Comparison of ENCODE assay signal across 17 mouse cellular contexts in the genomic region with DNA sequence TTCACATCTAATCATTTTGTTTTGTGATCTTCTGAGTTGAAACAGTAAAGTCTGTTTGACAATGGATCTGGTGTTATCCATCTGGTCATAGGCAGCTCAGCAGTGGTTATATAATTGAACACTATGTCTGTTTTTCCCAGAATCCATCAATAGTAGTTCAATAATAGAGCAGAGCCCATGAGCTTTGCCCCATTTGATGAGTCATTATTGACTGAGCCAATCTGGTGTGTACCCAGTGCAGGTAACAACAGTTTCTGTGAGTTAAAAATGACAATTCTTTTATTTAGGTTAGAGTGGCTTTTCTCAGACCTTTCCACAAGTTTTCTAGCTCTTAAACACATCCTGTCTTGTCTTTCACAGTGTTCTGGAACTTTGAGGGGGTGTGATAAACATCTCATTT.
"Had no signal": no experiment of that assay in that cellular context is flagged by ENCODE, and none has a peak within 500 bp of the region (broad histone marks: within the 10 kb centered on the region; RNA-seq: fewer than 3 reads in every experiment).

No protein-coding gene starts in this region.

- H3K27ac ChIP-seq: intestine, embryonic 15.5 days; kidney, embryonic 15.5 days; limb, embryonic 10.5 days; limb, embryonic 13.5 days; liver, embryonic 15.5 days had no signal

- H3K27me3 ChIP-seq: intestine, embryonic 15.5 days; kidney, embryonic 15.5 days; limb, embryonic 13.5 days; liver, embryonic 15.5 days had no signal

- ATAC-seq: intestine, embryonic 15.5 days had no signal

- H3K9ac ChIP-seq: intestine, embryonic 15.5 days; kidney, embryonic 15.5 days; limb, embryonic 13.5 days; liver, embryonic 15.5 days had no signal

- H3K4me1 ChIP-seq: intestine, embryonic 15.5 days; kidney, embryonic 15.5 days; limb, embryonic 10.5 days; limb, embryonic 13.5 days; liver, embryonic 15.5 days had no signal

- DNase-seq: kidney, adult 11 months; kidney, adult 8-10 months; kidney, postnatal 10 days; kidney, postnatal 36 days; lung, adult 2 months; lung, postnatal 14 days; lung, postnatal 4 days; midbrain, embryonic 14.5 days; thymus, adult 18-20 months; thymus, postnatal 36 days had no signal

- H3K9me3 ChIP-seq: intestine, embryonic 15.5 days; kidney, embryonic 15.5 days; limb, embryonic 10.5 days; limb, embryonic 13.5 days; liver, embryonic 15.5 days had no signal

- H3K4me3 ChIP-seq: intestine, embryonic 15.5 days; kidney, embryonic 15.5 days; limb, embryonic 10.5 days; limb, embryonic 13.5 days; liver, embryonic 15.5 days had no signal

- H3K36me3 ChIP-seq: intestine, embryonic 15.5 days; kidney, embryonic 15.5 days; limb, embryonic 10.5 days; limb, embryonic 13.5 days; liver, embryonic 15.5 days had no signal

- H3K4me2 ChIP-seq: intestine, embryonic 15.5 days; kidney, embryonic 15.5 days; limb, embryonic 13.5 days; liver, embryonic 11.5 days; liver, embryonic 15.5 days; midbrain, embryonic 11.5 days had no signal
